Mouse (Mus musculus): ENCODE results near the gene Fam198b. TPM values are rescaled to one million over a fixed set of nuclear protein-coding genes. Genes with fewer than 3 reads are reported as not detected.

The Fam198b gene
- polyA plus RNA-seq, 1 experiment from 2014 or later = 44.4 TPM

DNA sequence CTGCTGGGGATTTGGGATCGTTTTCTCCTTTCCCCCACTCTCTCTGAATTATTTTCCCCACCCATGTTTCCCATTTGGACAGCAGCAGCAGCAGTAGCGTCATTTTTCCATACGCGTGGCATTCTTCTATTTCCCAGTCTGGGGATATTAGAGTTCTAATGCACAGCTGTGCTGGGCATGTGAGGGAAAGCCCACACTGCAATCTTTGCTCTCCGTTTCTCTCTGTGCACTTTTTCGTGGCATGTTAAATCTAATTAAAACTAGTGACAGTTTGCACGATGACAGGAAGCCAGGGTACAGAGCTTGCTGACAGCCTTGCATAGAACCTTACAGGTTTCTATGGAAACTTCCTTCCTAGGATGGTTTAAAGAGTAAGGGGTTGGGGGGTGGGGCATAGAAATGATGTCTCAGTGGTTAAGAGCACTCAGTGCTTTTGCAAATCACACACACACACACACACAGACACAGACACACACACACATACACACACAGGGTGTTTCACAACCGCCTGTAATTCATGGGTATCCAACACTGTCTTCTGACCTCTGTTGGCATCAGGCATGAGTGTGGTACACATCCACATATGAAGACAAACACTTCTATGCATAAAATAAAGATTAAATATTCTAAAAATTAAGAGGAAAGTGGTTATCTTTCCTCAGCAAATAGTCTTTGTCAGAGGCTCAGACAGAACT is 3.0 kb downstream of the Fam198b start:
- Histone ChIP-seq H3K9ac (ENCODE audit: low read depth, low read length) (peak overlapping the region; percentile 75), H3K27ac (ENCODE audit: low read depth, low read length) (peak overlapping the region; percentile 83), H3K27me3 (ENCODE audit: control insufficient read depth, insufficient read depth, low read length) (no peaks in the 10 kb centered on the region), H3K4me1 (ENCODE audit: control insufficient read depth, insufficient read depth, low read length) (peaks cover 22% of the 10 kb centered on the region), H3K36me3 (ENCODE audit: control insufficient read depth, insufficient read depth, low read length) (no peaks in the 10 kb centered on the region; the same call in 1 of the 2 replicates), H3K4me3 (ENCODE audit: low read depth, low read length) (peak overlapping the region; percentile 40), H3K9me3 (replicated peaks; ENCODE audit: control insufficient read depth, low read length) (no peaks in the 10 kb centered on the region), H3K4me2 (peak overlapping the region; percentile 61)
- no peak for ATAC-seq (replicated peaks; ENCODE audit: insufficient number of reproducible peaks, low FRiP score, low TSS enrichment)
- WGBS (ENCODE audit: insufficient replicate concordance) = 55% methylated on average over 8 of the region's 8 CpGs

- WGBS (ENCODE audit: insufficient replicate concordance) = 60% methylated on average over 2 of the region's 2 CpGs
- Histone ChIP-seq H3K4me3 (ENCODE audit: low read depth, low read length) (peak overlapping the region; percentile 40), H3K4me1 (ENCODE audit: control insufficient read depth, insufficient read depth, low read length) (peaks cover 22% of the 10 kb centered on the region), H3K9ac (ENCODE audit: low read depth, low read length) (peak overlapping the region; percentile 39; the same call in 1 of the 2 replicates), H3K27me3 (ENCODE audit: control insufficient read depth, insufficient read depth, low read length) (no peaks in the 10 kb centered on the region), H3K27ac (ENCODE audit: low read depth, low read length) (0 out of 2 replicates have a peak overlapping the region, but pooled peaks have one; percentile 83), H3K36me3 (ENCODE audit: control insufficient read depth, insufficient read depth, low read length) (no peaks in the 10 kb centered on the region; the same call in 1 of the 2 replicates), H3K4me2 (peak overlapping the region; percentile 61), H3K9me3 (replicated peaks; ENCODE audit: control insufficient read depth, low read length) (no peaks in the 10 kb centered on the region)
- no peak for ATAC-seq (replicated peaks; ENCODE audit: insufficient number of reproducible peaks, low FRiP score, low TSS enrichment)
Observed at GRCm38 (mm10) chr3:79887966-79888365, 3.6 kb downstream of the Fam198b start.

DNA sequence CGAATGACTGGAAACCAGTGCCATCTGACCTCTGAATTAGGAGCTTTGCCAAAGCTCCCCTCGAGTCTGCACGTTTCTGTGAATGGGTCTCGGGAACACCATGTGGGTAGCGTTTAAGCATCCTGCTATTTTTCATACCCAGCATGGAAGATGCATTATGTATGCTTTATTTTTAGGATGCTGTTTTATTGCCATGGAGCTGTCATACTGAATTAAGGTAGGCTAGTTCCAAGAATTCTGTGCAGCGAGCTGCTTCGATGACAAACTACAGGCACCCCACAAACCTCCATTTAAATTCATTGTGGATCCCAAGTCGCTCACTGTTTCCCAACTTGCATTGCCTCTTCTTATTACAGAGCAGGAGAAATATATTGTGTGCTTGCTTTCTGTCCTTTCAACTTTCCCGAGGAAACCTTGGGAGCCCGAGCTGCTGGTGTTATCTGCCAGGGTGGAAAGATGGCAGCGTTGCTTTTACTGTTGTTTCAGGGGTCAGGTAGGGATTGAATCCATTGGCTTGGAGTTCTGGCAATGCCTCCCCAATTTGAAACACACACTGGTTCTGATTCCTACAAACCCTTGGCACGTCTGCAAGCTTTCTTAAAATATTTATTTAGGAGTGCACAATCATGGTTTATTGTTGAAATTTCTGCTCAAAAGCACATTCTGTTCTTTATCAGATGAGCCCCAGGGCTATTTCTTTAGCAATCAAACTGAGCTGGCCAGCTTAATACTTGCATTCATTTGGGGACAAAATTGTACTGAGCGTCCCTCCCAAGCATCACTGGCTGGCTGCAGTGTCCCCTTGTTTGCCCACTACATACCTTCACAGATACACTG is 13.4 kb downstream of the Fam198b start:
- no peak overlapping the region for H3K27ac ChIP-seq (ENCODE audit: low read depth, low read length)
- WGBS (ENCODE audit: insufficient replicate concordance) = 75% methylated on average over 13 of the region's 13 CpGs
- 0 out of 2 replicates have a peak, but pooled peaks cover 5% of the 10 kb centered on the region for H3K4me1 ChIP-seq (ENCODE audit: control insufficient read depth, insufficient read depth, low read length)
- H3K27me3 ChIP-seq (ENCODE audit: control insufficient read depth, insufficient read depth, low read length) = no peaks in the 10 kb centered on the region
- H3K4me2 ChIP-seq = no peak overlapping the region
- no peak for ATAC-seq (replicated peaks; ENCODE audit: insufficient number of reproducible peaks, low FRiP score, low TSS enrichment)
- H3K4me3 ChIP-seq (ENCODE audit: low read depth, low read length) = no peak overlapping the region
- no peaks in the 10 kb centered on the region for H3K36me3 ChIP-seq (ENCODE audit: control insufficient read depth, insufficient read depth, low read length)
- H3K9me3 ChIP-seq (replicated peaks; ENCODE audit: control insufficient read depth, low read length) = no peaks in the 10 kb centered on the region
- H3K9ac ChIP-seq (ENCODE audit: low read depth, low read length) = no peak overlapping the region

DNA sequence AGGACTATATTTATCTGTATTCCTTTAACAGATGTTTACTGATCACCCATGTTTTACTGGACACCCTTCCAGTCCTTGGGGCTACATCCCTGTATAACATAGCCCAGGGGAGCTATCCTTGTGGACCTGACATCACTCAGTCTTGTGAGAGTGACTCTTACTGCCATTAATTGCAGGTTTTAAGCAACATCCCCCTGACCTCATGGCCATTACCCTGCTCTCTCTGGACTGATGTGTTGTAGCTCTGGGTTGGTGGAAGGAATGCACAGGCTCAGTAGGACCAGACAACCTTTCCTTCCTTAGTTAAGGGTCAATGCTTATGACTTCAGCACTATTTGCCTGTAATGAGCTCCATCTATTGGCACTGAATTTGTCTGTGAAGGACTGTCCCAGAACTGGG is 14.2 kb downstream of the Fam198b start:
- Histone ChIP-seq H3K9me3 (replicated peaks; ENCODE audit: control insufficient read depth, low read length) (no peaks in the 10 kb centered on the region), H3K4me1 (ENCODE audit: control insufficient read depth, insufficient read depth, low read length) (0 out of 2 replicates have a peak, but pooled peaks cover 7% of the 10 kb centered on the region), H3K4me2 (no peak overlapping the region), H3K27ac (ENCODE audit: low read depth, low read length) (no peak overlapping the region), H3K27me3 (ENCODE audit: control insufficient read depth, insufficient read depth, low read length) (no peaks in the 10 kb centered on the region), H3K9ac (ENCODE audit: low read depth, low read length) (no peak overlapping the region), H3K36me3 (ENCODE audit: control insufficient read depth, insufficient read depth, low read length) (no peaks in the 10 kb centered on the region), H3K4me3 (ENCODE audit: low read depth, low read length) (no peak overlapping the region)
- no peak for ATAC-seq (replicated peaks; ENCODE audit: insufficient number of reproducible peaks, low FRiP score, low TSS enrichment)

DNA sequence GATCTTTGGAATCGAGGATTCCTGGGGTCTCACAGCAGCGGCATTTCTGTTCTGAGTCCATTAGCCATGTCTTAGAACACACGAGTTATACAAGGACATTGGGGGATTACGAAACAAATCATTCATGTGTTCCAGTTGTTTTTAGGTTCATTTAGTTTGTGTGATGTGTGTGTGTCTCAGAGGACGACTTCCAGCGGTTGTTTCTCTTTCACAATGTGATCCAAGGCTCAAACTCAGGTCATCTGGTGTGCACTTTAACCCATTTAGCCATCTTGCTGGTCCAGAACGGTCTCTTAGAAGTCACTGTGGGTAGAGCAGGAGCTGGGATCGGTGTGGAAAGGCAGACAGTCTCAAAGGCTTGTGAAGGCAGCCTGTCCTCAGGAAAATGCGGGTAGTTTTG is 15.6 kb downstream of the Fam198b start:
- Histone ChIP-seq H3K4me2 (no peak overlapping the region), H3K9me3 (replicated peaks; ENCODE audit: control insufficient read depth, low read length) (no peaks in the 10 kb centered on the region), H3K4me1 (ENCODE audit: control insufficient read depth, insufficient read depth, low read length) (peaks cover 7% of the 10 kb centered on the region; the same call in 1 of the 2 replicates), H3K9ac (ENCODE audit: low read depth, low read length) (no peak overlapping the region), H3K36me3 (ENCODE audit: control insufficient read depth, insufficient read depth, low read length) (no peaks in the 10 kb centered on the region), H3K4me3 (ENCODE audit: low read depth, low read length) (no peak overlapping the region), H3K27me3 (ENCODE audit: control insufficient read depth, insufficient read depth, low read length) (no peaks in the 10 kb centered on the region), H3K27ac (ENCODE audit: low read depth, low read length) (no peak overlapping the region)
- 82% methylated on average over 9 of the region's 9 CpGs for WGBS (ENCODE audit: insufficient replicate concordance)
- no peak for ATAC-seq (replicated peaks; ENCODE audit: insufficient number of reproducible peaks, low FRiP score, low TSS enrichment)

- no peaks in the 10 kb centered on the region for H3K9me3 ChIP-seq (replicated peaks; ENCODE audit: control insufficient read depth, low read length)
- H3K4me1 ChIP-seq (ENCODE audit: control insufficient read depth, insufficient read depth, low read length) = peaks cover 7% of the 10 kb centered on the region; the same call in 1 of the 2 replicates
- 89% methylated on average over 2 of the region's 2 CpGs for WGBS (ENCODE audit: insufficient replicate concordance)
- no peak overlapping the region for H3K27ac ChIP-seq (ENCODE audit: low read depth, low read length)
- no peak for ATAC-seq (replicated peaks; ENCODE audit: insufficient number of reproducible peaks, low FRiP score, low TSS enrichment)
- no peak overlapping the region for H3K9ac ChIP-seq (ENCODE audit: low read depth, low read length)
- H3K4me2 ChIP-seq = no peak overlapping the region
- H3K36me3 ChIP-seq (ENCODE audit: control insufficient read depth, insufficient read depth, low read length) = no peaks in the 10 kb centered on the region
- H3K4me3 ChIP-seq (ENCODE audit: low read depth, low read length) = no peak overlapping the region
- H3K27me3 ChIP-seq (ENCODE audit: control insufficient read depth, insufficient read depth, low read length) = no peaks in the 10 kb centered on the region
Observed at GRCm38 (mm10) chr3:79900502-79900901, 16.2 kb downstream of the Fam198b start.

- no peak overlapping the region for H3K4me3 ChIP-seq (ENCODE audit: low read depth, low read length)
- no peaks in the 10 kb centered on the region for H3K9me3 ChIP-seq (replicated peaks; ENCODE audit: control insufficient read depth, low read length)
- no peak overlapping the region for H3K4me2 ChIP-seq
- 84% methylated on average over 6 of the region's 6 CpGs for WGBS (ENCODE audit: insufficient replicate concordance)
- H3K36me3 ChIP-seq (ENCODE audit: control insufficient read depth, insufficient read depth, low read length) = no peaks in the 10 kb centered on the region
- no peak; the same call in 1 of the 2 replicates for ATAC-seq (replicated peaks; ENCODE audit: insufficient number of reproducible peaks, low FRiP score, low TSS enrichment)
- H3K4me1 ChIP-seq (ENCODE audit: control insufficient read depth, insufficient read depth, low read length) = peaks cover 11% of the 10 kb centered on the region
- no peak overlapping the region for H3K27ac ChIP-seq (ENCODE audit: low read depth, low read length)
- no peaks in the 10 kb centered on the region for H3K27me3 ChIP-seq (ENCODE audit: control insufficient read depth, insufficient read depth, low read length)
- H3K9ac ChIP-seq (ENCODE audit: low read depth, low read length) = no peak overlapping the region
Observed at GRCm38 (mm10) chr3:79901321-79901720, 17.0 kb downstream of the Fam198b start.

- no peak overlapping the region for H3K27ac ChIP-seq (ENCODE audit: low read depth, low read length)
- no peak overlapping the region for H3K4me2 ChIP-seq
- 86% methylated on average over 4 of the region's 4 CpGs for WGBS (ENCODE audit: insufficient replicate concordance)
- ATAC-seq (replicated peaks; ENCODE audit: insufficient number of reproducible peaks, low FRiP score, low TSS enrichment) = no peak
- no peaks in the 10 kb centered on the region for H3K36me3 ChIP-seq (ENCODE audit: control insufficient read depth, insufficient read depth, low read length)
- H3K9me3 ChIP-seq (replicated peaks; ENCODE audit: control insufficient read depth, low read length) = no peaks in the 10 kb centered on the region
- H3K4me1 ChIP-seq (ENCODE audit: control insufficient read depth, insufficient read depth, low read length) = peaks cover 13% of the 10 kb centered on the region
- no peak overlapping the region for H3K9ac ChIP-seq (ENCODE audit: low read depth, low read length)
- H3K27me3 ChIP-seq (ENCODE audit: control insufficient read depth, insufficient read depth, low read length) = no peaks in the 10 kb centered on the region
- H3K4me3 ChIP-seq (ENCODE audit: low read depth, low read length) = no peak overlapping the region
Observed at GRCm38 (mm10) chr3:79901734-79902133, 17.4 kb downstream of the Fam198b start.

Measured in heart, embryonic 11.5 days (tissue).